8 mouse cellular contexts compared by ENCODE assay signal in the genomic region with DNA sequence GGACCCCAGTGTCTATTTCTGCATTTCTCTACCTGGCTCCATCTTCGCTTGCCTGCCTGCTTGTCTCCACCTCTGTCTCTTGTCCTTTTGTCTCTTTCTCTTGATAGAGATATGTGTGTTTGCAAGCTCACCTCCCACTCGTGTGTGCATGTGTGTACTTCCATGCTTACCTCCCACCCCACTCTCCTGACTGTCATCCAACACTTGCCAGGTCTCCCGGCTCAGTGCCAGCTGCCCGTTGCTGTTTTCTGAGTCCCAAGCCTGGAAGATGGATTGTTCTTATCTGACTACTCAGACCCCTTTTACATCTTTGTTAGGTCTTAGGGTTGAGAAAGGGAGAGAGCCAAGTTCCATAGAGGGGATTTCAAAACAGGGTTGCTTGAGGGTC. TPM values are rescaled to one million over a fixed set of nuclear protein-coding genes. Genes with fewer than 3 reads are reported as not detected.
A peak's percentile ranks its signal among the peaks of the same experiment; 100 is the strongest.
DNase-seq lines count a peak whose midpoint lies in the region; ATAC-seq lines count a peak whose summit lies in the region.

No protein-coding gene starts in this region.

- peaks cover 29% of the 10 kb centered on the region for H3K4me1 ChIP-seq in forebrain, embryonic 10.5 days
- peaks cover 16% of the 10 kb centered on the region for H3K4me1 ChIP-seq in intestine, embryonic 16.5 days (ENCODE audit: control insufficient read depth, insufficient read depth, low read length)
- H3K4me1 ChIP-seq in liver, embryonic 15.5 days (replicated peaks): peaks cover 54% of the 10 kb centered on the region

- no peaks in the 10 kb centered on the region for H3K27me3 ChIP-seq in forebrain, embryonic 10.5 days (ENCODE audit: poor library complexity, severe bottlenecking)
- no peaks in the 10 kb centered on the region for H3K27me3 ChIP-seq in intestine, embryonic 16.5 days (replicated peaks; ENCODE audit: control insufficient read depth, insufficient read depth, low read length)
- no peaks in the 10 kb centered on the region for H3K27me3 ChIP-seq in liver, embryonic 15.5 days
- no peaks in the 10 kb centered on the region for H3K27me3 ChIP-seq in splenic B cell, adult 2 months (ENCODE audit: control insufficient read depth, insufficient read depth, low read length, poor library complexity, severe bottlenecking)

- H3K36me3 ChIP-seq in forebrain, embryonic 10.5 days (replicated peaks): peaks cover 14% of the 10 kb centered on the region
- no peaks in the 10 kb centered on the region for H3K36me3 ChIP-seq in intestine, embryonic 16.5 days (ENCODE audit: control insufficient read depth, insufficient read depth, low read length)
- H3K36me3 ChIP-seq in liver, embryonic 15.5 days (replicated peaks): peaks cover 5% of the 10 kb centered on the region
- H3K36me3 ChIP-seq in splenic B cell, adult 2 months (ENCODE audit: control insufficient read depth, insufficient read depth, low read length, poor library complexity, severe bottlenecking): no peaks in the 10 kb centered on the region

- peak; percentile 19 for DNase-seq in layer of hippocampus, adult 11-12 months (ENCODE audit: low spot score)
- no peak for DNase-seq in layer of hippocampus, adult 9-11 months
- DNase-seq in adrenal gland, postnatal 10 days: peak; percentile 51
- no peak for DNase-seq in forebrain, embryonic 10.5 days (ENCODE audit: extremely low spot score, low spot score)
- peak; percentile 5 for DNase-seq in splenic B cell, adult 2 months (ENCODE audit: low read depth, low spot score)

- H3K4me2 ChIP-seq in intestine, embryonic 16.5 days (ENCODE audit: low read depth, low read length): peak overlapping the region; percentile 94
- peak overlapping the region; percentile 80 for H3K4me2 ChIP-seq in liver, embryonic 15.5 days

- WGBS in forebrain, embryonic 10.5 days: 60% methylated on average over 4 of the region's 4 CpGs
- WGBS in intestine, embryonic 16.5 days: 12% methylated on average over 4 of the region's 4 CpGs
- 10% methylated on average over 4 of the region's 4 CpGs for WGBS in liver, embryonic 15.5 days (ENCODE audit: insufficient replicate concordance)

- peak overlapping the region; percentile 96 for H3K27ac ChIP-seq in forebrain, embryonic 10.5 days
- H3K27ac ChIP-seq in intestine, embryonic 16.5 days (ENCODE audit: low read length): no peak overlapping the region
- peak overlapping the region; percentile 96 for H3K27ac ChIP-seq in liver, embryonic 15.5 days (replicated peaks)

- no peak for ATAC-seq in intestine, embryonic 16.5 days
- no peak for ATAC-seq in liver, embryonic 15.5 days (ENCODE audit: insufficient read depth)
- ATAC-seq in erythroid progenitor cell, adult 5-6 weeks (replicated peaks; ENCODE audit: low FRiP score, poor library complexity, severe bottlenecking): no peak

- peak overlapping the region; percentile 95 for H3K4me3 ChIP-seq in forebrain, embryonic 10.5 days
- H3K4me3 ChIP-seq in intestine, embryonic 16.5 days (ENCODE audit: low read length): peak overlapping the region; percentile 100
- peak overlapping the region; percentile 100 for H3K4me3 ChIP-seq in liver, embryonic 15.5 days (replicated peaks)

- peak overlapping the region; percentile 96 for H3K9ac ChIP-seq in intestine, embryonic 16.5 days (ENCODE audit: low read depth, low read length)
- H3K9ac ChIP-seq in liver, embryonic 15.5 days: peak overlapping the region; percentile 97

- H3K9me3 ChIP-seq in forebrain, embryonic 10.5 days: no peaks in the 10 kb centered on the region
- no peaks in the 10 kb centered on the region for H3K9me3 ChIP-seq in intestine, embryonic 16.5 days (ENCODE audit: control insufficient read depth, low read length)
- no peaks in the 10 kb centered on the region for H3K9me3 ChIP-seq in liver, embryonic 15.5 days (replicated peaks)

RNA-seq across cellular contexts. Expression of gene Mob1b, which starts 1.6 kb away (rescaled TPM):
- total RNA-seq in adrenal gland, postnatal 10 days (2021): 10 to 100 TPM; 32.0 to 33.6 TPM
- polyA plus RNA-seq in forebrain, embryonic 10.5 days (2016; fragmentation: Nextera tagmentation; extraction: Ambion mirVana): 14.1 and 14.9 TPM in 2 replicates
- polyA plus RNA-seq in intestine, embryonic 16.5 days (2015; fragmentation: Nextera tagmentation; extraction: Ambion mirVana): 8.7 and 10.3 TPM in 2 replicates
- 9.1 and 9.4 TPM in 2 replicates for polyA plus RNA-seq in liver, embryonic 15.5 days (2015; fragmentation: Nextera tagmentation; extraction: Ambion mirVana)
- total RNA-seq in erythroid progenitor cell, adult 5-6 weeks (2015; ENCODE audit: low replicate concordance): 28.1 and 57.8 TPM in 2 replicates
- 19.1 and 28.9 TPM in 2 replicates for total RNA-seq in erythroid progenitor cell, adult 5-6 weeks (2017; ENCODE audit: low replicate concordance)

RNA-seq across cellular contexts. Expression of gene Dck, which starts 42.6 kb away (rescaled TPM):
- 1 to 10 TPM; 8.0 to 9.6 TPM for total RNA-seq in adrenal gland, postnatal 10 days (2021)
- polyA plus RNA-seq in forebrain, embryonic 10.5 days (2016; fragmentation: Nextera tagmentation; extraction: Ambion mirVana): 122 and 127 TPM in 2 replicates
- polyA plus RNA-seq in intestine, embryonic 16.5 days (2015; fragmentation: Nextera tagmentation; extraction: Ambion mirVana): 29.6 and 32.7 TPM in 2 replicates
- 90.6 and 96.1 TPM in 2 replicates for polyA plus RNA-seq in liver, embryonic 15.5 days (2015; fragmentation: Nextera tagmentation; extraction: Ambion mirVana)
- 222 and 280 TPM in 2 replicates for total RNA-seq in erythroid progenitor cell, adult 5-6 weeks (2015; ENCODE audit: low replicate concordance)
- 190 and 208 TPM in 2 replicates for total RNA-seq in erythroid progenitor cell, adult 5-6 weeks (2017; ENCODE audit: low replicate concordance)

RNA-seq across cellular contexts. Expression of gene Grsf1, which starts 46.2 kb away (rescaled TPM):
- total RNA-seq in adrenal gland, postnatal 10 days (2021): 100 to 1,000 TPM; 144 to 156 TPM
- 79.7 and 82.4 TPM in 2 replicates for polyA plus RNA-seq in forebrain, embryonic 10.5 days (2016; fragmentation: Nextera tagmentation; extraction: Ambion mirVana)
- polyA plus RNA-seq in intestine, embryonic 16.5 days (2015; fragmentation: Nextera tagmentation; extraction: Ambion mirVana): 11.7 and 23.9 TPM in 2 replicates
- 25.6 and 26.7 TPM in 2 replicates for polyA plus RNA-seq in liver, embryonic 15.5 days (2015; fragmentation: Nextera tagmentation; extraction: Ambion mirVana)
- total RNA-seq in erythroid progenitor cell, adult 5-6 weeks (2015; ENCODE audit: low replicate concordance): 18.4 and 21.4 TPM in 2 replicates
- 30.7 and 35.3 TPM in 2 replicates for total RNA-seq in erythroid progenitor cell, adult 5-6 weeks (2017; ENCODE audit: low replicate concordance)

Comparison
In these comparisons a context has a peak if more than half of its experiments do, and no peak if none do; other contexts are left out.
1. DNase-seq: peak in layer of hippocampus, adult 11-12 months (single experiment), adrenal gland, postnatal 10 days (single experiment) and splenic B cell, adult 2 months (single experiment); none in layer of hippocampus, adult 9-11 months (single experiment) and forebrain, embryonic 10.5 days (single experiment).
2. Peak in every context shown above with its lines, with median percentiles within 50 percentile points of each other: H3K4me3 ChIP-seq.